Mouse (Mus musculus) cerebellum, postnatal 14 days (tissue): ENCODE results near the gene Klk1b24.
"Not testable (repeated sequence)": the region's sequence is repeated elsewhere in the genome, so short reads cannot be mapped to it uniquely, and the experiment has no call there.

ENCODE experiments used
- DNase-seq, 2 experiments: peaks; one replicate each; pipeline ENCODE4 v3.0.0; 2021; ENCODE audit warnings: mixed read lengths in 2 of 2

Gene Klk1b24

GRCm38 (mm10) chr7:44187936-44188335, at the start of gene Klk1b24:
Gene Klk1b24, plus strand, starts transcription at chr7:44188236.
- not testable (repeated sequence) for DNase-seq

GRCm38 (mm10) chr7:44179299-44180045, 8.6 kb upstream of the Klk1b24 start:
- DNase-seq: no peak

GRCm38 (mm10) chr7:44186516-44186915, 1.5 kb upstream of the Klk1b24 start:
- DNase-seq: not testable (repeated sequence)

- not testable (repeated sequence) for DNase-seq
Measured at GRCm38 (mm10) chr7:44193466-44193865, 5.4 kb downstream of the Klk1b24 start.

GRCm38 (mm10) chr7:44197891-44198290, 9.9 kb downstream of the Klk1b24 start, which contains the start of gene Klk1b3:
Gene Klk1b3, plus strand, starts transcription at chr7:44198191.
- DNase-seq: no peak

- DNase-seq: not testable (repeated sequence)
Measured at GRCm38 (mm10) chr7:44207135-44207534, 19.1 kb downstream of the Klk1b24 start, which contains the start of gene Klk1b4. Gene Klk1b4, plus strand, starts transcription at chr7:44207435.

- DNase-seq: no peak
Measured at GRCm38 (mm10) chr7:44208307-44208706, 20.3 kb downstream of the Klk1b24 start.

- DNase-seq: no peak
Measured at GRCm38 (mm10) chr7:44215645-44216044, 27.6 kb downstream of the Klk1b24 start, which contains the start of gene Klk1b5. Gene Klk1b5, plus strand, starts transcription at chr7:44215945.

- not testable (repeated sequence) for DNase-seq
Measured at GRCm38 (mm10) chr7:44221601-44222000, 33.6 kb downstream of the Klk1b24 start.

GRCm38 (mm10) chr7:44222335-44222734, 34.3 kb downstream of the Klk1b24 start:
- not testable (repeated sequence) for DNase-seq

- no peak for DNase-seq
Measured at GRCm38 (mm10) chr7:44225076-44225475, 37.0 kb downstream of the Klk1b24 start, which contains the start of gene Klk1. Gene Klk1, plus strand, starts transcription at chr7:44225360.

- DNase-seq: no peak
Measured at GRCm38 (mm10) chr7:44235909-44236308, 47.9 kb downstream of the Klk1b24 start, which contains the start of gene Gm36864. Gene Gm36864, plus strand, starts transcription at chr7:44236177.

GRCm38 (mm10) chr7:44239913-44240312, 51.9 kb downstream of the Klk1b24 start:
- no peak for DNase-seq

- DNase-seq: no peak
Measured at GRCm38 (mm10) chr7:44240712-44241111, 52.7 kb downstream of the Klk1b24 start.

GRCm38 (mm10) chr7:44241163-44241562, 53.1 kb downstream of the Klk1b24 start:
- no peak for DNase-seq
